Mouse (Mus musculus) urinary bladder, postnatal 14 days (tissue): Measurements from ENCODE around the gene Acad11.

ENCODE experiments used
- DNase-seq: peaks from one replicate; pipeline ENCODE4 v3.0.0; 2021; ENCODE audit warnings: low spot score

The Acad11 gene

DNA sequence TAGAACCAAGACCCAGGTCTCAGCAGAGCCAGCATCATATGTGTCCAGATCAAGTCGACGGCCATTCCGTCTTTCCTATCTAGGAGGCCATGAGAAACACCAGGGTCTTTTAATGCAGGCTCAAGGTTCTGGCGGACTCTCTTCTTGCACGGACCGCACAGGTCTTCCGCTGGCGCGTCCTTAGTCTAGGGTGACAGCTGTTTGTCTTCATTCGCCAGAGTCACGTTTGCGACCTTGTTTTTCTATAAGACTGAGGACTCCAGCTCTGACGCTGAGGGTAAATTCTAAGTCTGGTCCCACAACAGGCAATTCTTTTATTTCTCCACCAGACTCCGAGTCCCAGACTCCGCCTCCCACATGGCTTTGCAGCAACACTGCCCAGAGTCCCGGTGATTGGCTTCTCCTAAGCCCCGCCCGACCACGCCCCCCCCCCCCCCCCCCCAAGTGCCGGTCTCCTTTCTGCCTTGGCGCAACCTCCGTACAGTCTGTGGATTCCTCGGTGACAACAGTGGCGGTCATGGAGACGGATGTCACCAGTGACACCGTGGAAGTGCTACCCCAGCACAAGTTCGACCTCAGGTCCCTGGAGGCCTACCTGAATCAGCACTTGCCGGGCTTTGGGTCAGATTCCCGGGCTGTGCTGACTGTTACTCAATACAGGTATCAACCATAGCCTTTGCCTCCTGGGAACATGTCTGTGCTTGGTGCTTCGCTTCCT is at the start of gene Acad11:
Acad11 (plus strand) TSS at position 134 of the 718 bp plus-strand sequence.
- DNase-seq = peak; percentile 80

DNA sequence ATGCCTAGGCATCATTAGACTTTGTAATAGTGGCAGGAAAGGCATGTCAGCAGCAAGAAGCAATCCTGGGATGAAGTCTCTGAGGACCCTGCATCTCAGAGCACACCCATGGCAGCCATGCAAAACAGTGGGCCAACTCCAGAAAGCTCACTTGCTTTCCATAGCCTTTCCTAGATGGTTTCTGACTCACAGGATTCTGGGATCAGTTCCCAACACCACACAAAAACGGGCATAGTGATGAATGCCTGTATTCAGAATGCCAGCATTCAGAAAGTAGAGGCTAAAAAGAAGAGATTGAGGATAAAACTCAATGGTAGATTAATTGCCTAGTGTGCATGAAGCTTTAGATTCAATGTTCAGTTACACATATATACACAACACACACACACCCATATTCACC is 48.7 kb upstream of the Acad11 start:
- no peak for DNase-seq

DNA sequence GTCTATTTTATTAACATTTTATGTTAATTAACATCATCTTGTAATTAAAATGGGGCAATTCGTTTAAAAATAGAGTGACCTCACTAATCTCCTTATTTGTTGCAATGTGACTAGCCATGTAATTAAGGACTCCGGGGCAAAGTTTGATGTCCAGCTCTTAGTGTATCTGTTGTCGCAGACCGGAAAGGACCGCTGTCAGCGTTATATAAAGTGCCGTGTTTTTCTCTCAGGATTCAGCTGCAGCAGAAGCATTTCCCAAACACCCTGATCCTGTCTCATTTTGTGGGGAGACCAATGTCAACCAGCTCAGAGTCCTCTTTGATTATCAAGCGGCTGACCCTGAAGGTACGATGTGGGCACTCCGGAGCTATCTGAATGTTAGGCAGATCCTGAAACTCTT is 42.2 kb upstream of the Acad11 start:
- no peak for DNase-seq

DNA sequence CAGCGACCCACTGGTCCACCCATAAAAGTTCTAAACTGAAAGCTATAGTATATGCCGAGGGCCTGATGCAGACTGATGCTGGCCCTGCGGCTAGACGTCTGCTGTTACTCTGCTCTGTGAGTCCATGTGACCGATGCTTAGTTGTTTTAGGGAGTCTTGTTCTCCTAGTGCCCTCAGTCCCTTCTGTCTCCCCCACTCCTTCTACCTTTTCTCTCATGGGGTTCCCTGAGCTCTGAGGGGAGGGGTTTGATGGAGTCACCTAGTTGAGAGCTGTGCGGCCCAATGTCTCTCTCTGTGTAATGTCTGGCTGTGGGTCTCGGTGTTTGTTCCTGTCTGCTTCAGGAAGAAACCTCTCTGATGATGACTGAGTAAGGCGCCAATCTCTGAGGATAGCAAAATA is 36.0 kb upstream of the Acad11 start:
- no peak for DNase-seq

DNA sequence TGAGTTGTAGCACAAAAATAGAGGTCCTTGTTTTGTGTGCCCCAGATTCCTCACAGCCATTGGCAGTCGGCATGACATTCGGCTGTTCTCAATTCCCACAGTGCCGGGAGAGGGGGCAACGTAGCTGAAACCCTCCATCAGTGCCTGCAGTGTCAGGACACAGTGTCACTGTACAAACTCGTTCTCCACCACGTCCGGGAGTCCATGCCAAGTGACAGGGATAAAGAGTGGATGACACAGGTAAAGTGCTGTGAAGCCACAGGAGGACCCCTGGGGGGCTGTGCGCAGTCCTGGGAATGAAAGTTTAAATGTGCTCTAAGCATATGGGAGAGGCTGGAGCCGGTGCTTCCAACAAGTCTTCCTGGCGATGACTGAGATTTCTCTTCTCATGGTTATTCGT is 33.3 kb upstream of the Acad11 start:
- no peak for DNase-seq

DNA sequence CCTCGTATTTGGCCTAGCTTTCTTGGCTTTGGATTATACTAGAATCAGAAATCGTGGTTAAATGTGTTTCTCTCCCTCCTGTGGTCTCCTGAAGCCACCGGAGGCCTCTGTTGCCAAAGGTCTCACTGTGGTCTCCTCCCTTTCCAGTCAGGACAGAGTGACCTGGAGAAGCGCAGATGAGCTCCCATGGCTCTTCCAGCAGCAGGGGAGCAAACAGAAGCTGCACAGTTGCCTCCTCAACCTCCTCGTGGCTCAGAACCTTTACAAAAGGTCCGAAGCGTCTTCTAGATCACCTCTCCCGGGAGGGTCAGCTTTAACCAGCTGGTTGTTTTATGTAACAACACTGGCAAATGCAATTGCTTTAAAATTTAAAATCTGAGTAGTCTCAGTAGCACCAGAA is 28.9 kb upstream of the Acad11 start:
- no peak for DNase-seq

DNA sequence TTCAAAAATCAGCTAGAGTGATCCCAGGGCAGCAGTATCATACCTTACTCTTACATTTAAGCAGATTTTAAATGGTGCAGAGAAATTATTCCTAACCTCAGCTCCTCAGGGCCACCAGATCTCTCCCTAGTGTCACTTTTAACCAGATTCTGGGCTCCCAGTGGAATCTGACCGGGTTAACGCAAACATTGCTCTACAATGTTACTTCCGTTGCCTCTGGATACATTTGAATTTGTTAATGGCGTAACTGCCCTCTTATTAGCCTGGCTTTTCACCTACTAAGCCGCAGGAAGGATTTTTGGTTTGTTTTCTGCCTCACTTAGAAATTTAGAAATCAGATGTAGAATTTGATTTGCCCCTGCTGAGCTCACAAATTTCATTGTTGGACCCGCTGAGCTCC is 28.5 kb upstream of the Acad11 start:
- DNase-seq = no peak

- DNase-seq = peak; percentile 82
These were observed 27.7 kb upstream of the Acad11 start for GRCm38 (mm10) chr9:104035261-104036015.

GRCm38 (mm10) chr9:104038266-104038665 is 24.9 kb upstream of the Acad11 start:
- no peak for DNase-seq

- DNase-seq = no peak
These were observed 24.0 kb upstream of the Acad11 start for GRCm38 (mm10) chr9:104039031-104039695.

DNA sequence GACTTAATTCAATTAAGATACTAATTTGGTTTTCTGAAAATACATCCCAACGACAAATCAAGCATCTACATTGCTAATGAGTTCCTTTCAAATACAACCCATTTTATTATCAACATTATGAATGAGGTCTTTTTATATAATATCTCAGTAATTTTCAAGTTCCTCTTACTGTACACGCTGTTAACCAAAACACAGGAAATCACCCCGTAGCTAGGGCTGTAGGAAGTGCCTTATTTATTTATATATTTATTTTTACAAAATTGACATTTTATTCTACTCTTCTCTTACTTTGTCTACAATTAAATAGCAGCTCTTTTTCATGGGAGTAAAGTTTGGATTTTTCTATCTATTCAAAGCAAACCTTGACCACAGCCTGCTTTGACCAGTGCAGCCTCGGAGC is 23.4 kb upstream of the Acad11 start:
- no peak for DNase-seq

- DNase-seq = no peak
These were observed 22.8 kb upstream of the Acad11 start, which contains the start of gene Gm28305 for GRCm38 (mm10) chr9:104040362-104040761. TSS of gene Gm28305 (plus strand) at chr9:104040662.

DNA sequence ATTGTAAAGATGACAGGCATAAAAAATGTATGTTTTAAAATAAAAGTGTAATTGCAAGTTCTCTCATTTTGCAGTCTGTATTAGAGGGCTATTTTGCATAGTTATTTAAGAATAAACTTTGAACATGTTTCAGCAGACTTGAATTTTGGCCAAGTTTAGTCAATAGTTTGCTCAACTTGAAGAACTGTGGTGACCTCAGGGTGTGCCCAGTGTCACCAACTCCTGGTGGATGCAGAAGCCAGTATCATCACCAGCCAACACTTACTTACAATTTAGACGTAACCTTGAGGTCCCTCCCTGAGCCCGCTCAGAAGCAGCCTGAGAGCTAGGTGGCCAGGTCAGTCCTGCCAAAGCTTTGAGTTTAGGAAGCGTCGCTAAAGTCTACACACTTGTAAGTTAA is 19.5 kb upstream of the Acad11 start:
- no peak for DNase-seq

DNA sequence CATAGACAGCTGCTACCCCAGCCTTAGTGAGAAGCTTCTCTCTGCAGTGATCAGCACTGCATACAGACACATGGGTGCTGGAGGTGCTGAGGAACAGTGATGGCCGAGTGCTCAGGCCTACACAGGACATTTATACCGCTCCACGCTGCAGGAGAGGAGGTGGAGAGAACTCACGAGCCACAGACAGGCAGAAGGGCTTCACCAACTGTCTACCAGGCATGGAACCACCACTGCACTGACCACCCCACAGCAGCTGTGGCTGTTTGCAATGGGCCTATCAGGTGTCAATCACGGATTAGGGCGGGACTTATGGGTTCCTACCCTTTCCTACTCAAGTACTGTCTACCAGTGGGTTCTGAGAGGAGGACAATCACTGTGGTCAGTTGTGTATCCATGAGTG is 12.1 kb upstream of the Acad11 start:
- DNase-seq = no peak

GRCm38 (mm10) chr9:104062430-104063243 is 540 bp upstream of the Acad11 start, which contains the start of gene Uba5:
TSS of gene Uba5 (minus strand) at chr9:104063134.
- DNase-seq = peak; percentile 78

GRCm38 (mm10) chr9:104064571-104064970 is 1.4 kb downstream of the Acad11 start:
- DNase-seq = no peak

GRCm38 (mm10) chr9:104070241-104070640 is 7.1 kb downstream of the Acad11 start:
- DNase-seq = no peak

DNA sequence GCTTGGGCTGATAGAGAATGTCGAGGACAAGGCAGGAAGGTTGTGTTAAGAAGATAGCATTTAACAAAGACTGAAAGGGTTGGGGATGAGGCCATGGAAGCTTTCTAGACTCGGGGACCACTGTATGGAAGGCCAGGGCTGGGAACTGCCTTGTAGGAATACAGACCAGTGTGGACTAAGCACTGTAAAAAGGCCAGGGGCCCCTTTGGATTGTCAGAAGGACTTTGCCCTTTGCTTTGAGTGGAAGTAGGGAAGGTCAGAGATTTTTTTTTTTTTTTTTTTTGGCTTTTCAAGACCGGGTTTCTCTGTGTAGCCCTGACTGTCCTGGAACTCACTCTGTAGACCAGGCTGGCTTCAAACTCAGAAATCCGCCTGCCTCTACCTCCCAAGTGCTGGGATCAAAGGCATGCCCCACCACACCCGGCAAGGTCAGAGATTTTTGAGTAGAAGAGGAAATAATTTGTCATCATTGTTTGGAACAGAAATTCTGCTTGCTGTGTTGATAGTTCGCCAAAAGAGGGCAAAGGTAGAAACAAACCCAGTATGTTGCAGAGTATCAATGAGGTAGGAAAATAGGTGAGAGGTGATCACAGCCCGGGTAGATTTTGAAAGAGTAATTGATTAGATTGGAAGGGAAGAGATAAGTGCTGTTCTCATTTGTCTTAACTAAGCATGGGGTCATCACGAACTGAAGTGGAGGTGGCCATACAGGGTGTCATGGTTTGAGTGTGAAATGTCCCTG is 7.9 kb downstream of the Acad11 start:
- DNase-seq = no peak

- DNase-seq = no peak
These were observed 12.6 kb downstream of the Acad11 start for GRCm38 (mm10) chr9:104075808-104076207.

- DNase-seq = no peak
These were observed 15.6 kb downstream of the Acad11 start for GRCm38 (mm10) chr9:104078780-104079179.

GRCm38 (mm10) chr9:104079379-104079778 is 16.2 kb downstream of the Acad11 start:
- peak; percentile 65 for DNase-seq
